ENCODE assay signal across 8 mouse cellular contexts in genomic region chr17:90892327-90893259, GRCm38 (mm10).
DNase-seq lines count a peak whose midpoint lies in the region; ATAC-seq lines count a peak whose summit lies in the region.

No protein-coding gene starts in this region.

- H3K27ac ChIP-seq in liver, embryonic 11.5 days (ENCODE audit: low read depth, low read length), result no peak overlapping the region

- H3K4me1 ChIP-seq in liver, embryonic 11.5 days (replicated peaks; ENCODE audit: control insufficient read depth, insufficient read depth, low read length), result no peaks in the 10 kb centered on the region

- no peak overlapping the region for H3K4me3 ChIP-seq in liver, embryonic 11.5 days (ENCODE audit: low read depth, low read length)

- no peak overlapping the region for H3K4me2 ChIP-seq in liver, embryonic 11.5 days

- ATAC-seq in liver, embryonic 11.5 days (replicated peaks; ENCODE audit: low FRiP score), result no peak

- DNase-seq in right cerebral cortex, adult 2 months (ENCODE audit: low spot score in 2 of 2), result peak; percentile 45 to 53
- no peak for DNase-seq in right cerebral cortex, postnatal 4 days
- DNase-seq in frontal cortex, adult 2 months (ENCODE audit: extremely low spot score in 1 of 2, low spot score in 1 of 2), result peak; percentile 71 to 81
- peak; percentile 28 to 84 for DNase-seq in left cerebral cortex, postnatal 10 days (ENCODE audit: extremely low spot score in 1 of 2, low spot score in 2 of 2)
- DNase-seq in right cerebral cortex, postnatal 25 days, result peak; percentile 31
- DNase-seq in urinary bladder, postnatal 36 days (ENCODE audit: low spot score in 2 of 2), result no peak
- DNase-seq in liver, embryonic 11.5 days (ENCODE audit: low spot score), result no peak
- no peak for DNase-seq in adrenal gland, postnatal 10 days

- no peaks in the 10 kb centered on the region for H3K36me3 ChIP-seq in liver, embryonic 11.5 days (ENCODE audit: control insufficient read depth, insufficient read depth, low read length)

- intact Hi-C loops in left cerebral cortex, postnatal 10 days (cut with DNase I), result no loop called here

- H3K9ac ChIP-seq in liver, embryonic 11.5 days (ENCODE audit: low read depth, low read length), result no peak overlapping the region

- no peaks in the 10 kb centered on the region for H3K27me3 ChIP-seq in liver, embryonic 11.5 days (replicated peaks; ENCODE audit: control insufficient read depth, insufficient read depth, low read length)

- 60% methylated on average over 4 of the region's 4 CpGs for WGBS in liver, embryonic 11.5 days

- no peaks in the 10 kb centered on the region for H3K9me3 ChIP-seq in liver, embryonic 11.5 days (ENCODE audit: control insufficient read depth, low read length)

Comparison
In these comparisons a context has a peak if more than half of its experiments do, and no peak if none do; other contexts are left out.
1. DNase-seq: peak in right cerebral cortex, adult 2 months (2 of 2), frontal cortex, adult 2 months (2 of 2), left cerebral cortex, postnatal 10 days (2 of 2) and right cerebral cortex, postnatal 25 days (single experiment); none in right cerebral cortex, postnatal 4 days (single experiment), urinary bladder, postnatal 36 days (0 of 2), liver, embryonic 11.5 days (single experiment) and adrenal gland, postnatal 10 days (single experiment).